Mouse (Mus musculus) cerebellum, postnatal 10 days (tissue): ENCODE data around the gene Napsa.

ENCODE experiments used
- DNase-seq, 2 experiments: peaks; one replicate each; pipeline ENCODE4 v3.0.0; 2021; ENCODE audit warnings: mixed read lengths in 2 of 2

Napsa gene

DNA sequence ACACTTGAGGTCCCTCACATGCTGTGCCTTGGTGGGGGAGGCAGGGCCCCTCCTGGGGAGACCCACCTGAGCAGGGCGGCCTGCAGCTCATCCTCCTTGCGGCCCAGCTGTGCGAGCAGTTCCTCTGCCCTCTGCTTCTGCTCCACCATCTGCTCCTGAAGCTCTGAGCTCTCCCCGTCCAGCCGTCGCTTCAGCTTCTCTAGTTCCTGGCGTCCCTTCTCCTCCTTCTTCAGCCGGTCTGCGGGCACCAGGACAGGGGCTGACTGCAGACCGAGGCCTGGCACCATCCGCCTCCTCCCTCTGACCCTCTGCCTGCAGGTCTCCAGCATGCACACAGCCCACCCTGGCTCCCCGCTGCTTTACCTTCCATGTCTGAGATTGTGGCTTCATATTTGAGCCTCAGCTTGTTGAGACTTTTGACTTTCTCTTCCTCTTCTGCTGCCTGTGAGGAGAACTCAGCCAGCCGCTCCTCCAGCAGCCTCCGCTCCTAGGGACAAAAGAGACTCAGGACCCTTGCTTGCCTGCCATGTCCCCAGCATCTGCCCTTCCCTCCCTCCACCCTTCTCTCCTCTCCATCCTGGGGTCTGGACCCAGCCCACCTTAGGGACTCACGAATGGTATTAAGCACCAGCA, 56.3 kb downstream of the Napsa start:
- DNase-seq: peak; percentile 71 to 74

DNA sequence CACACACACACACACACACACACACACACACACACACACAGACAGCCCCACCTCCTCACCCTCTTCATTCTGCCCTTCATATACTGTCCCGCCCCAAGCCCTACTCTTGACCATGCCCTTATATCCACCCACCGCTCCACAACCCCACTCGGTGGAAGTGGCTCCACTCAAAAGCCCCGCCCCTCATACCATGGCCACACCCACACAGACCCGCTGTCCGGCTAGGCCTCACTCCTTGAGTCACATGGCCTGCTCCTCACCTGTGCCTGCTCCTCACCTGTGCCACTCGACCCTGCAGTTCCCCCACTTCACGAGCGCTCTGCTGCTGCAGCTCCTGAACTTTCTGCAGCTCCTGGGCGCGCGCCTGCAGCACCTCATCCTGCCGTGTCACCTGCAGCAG, 58.3 kb downstream of the Napsa start:
- DNase-seq: no peak

DNA sequence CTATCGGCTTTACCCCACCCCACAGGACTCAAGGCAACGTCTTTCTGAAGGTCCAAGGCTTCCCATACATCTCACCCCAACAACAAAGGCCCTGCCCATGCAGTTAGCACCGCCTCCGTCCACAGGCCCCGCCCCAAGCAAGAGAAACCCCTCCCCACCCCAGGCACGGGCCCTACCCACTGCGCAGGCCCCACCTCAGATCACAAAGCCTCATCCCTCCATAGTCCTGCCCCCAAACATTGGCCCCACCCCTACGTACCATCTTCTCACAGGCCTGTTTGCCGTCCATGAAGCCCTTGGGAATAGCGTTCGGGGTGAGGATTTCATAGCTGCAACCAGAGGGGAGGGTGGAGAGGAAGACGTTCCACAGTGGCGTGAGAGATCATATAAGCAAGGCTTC, 60.5 kb downstream of the Napsa start:
- peak in 1 of 2 experiments; percentile 21 for DNase-seq

DNA sequence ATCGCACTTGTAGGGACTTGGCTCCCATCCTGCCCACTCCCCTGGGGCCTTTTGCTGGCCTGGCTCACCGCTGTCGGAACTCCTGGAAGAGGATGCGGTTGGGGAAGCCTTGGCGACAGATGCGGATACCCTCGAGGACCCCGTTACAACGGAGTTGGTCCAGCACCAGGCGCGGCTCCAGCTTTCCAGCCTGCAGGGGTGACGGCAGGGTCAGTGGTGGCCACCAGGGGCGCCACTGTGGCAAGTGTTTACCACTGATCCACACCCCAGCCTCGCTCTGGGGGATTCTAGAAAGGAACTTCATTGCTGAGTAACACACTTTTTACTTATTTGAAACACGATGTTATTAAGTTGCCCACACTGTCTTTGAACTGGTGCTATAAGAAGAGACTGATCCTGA, 61.2 kb downstream of the Napsa start:
- peak; percentile 73 to 87 for DNase-seq
